Mouse (Mus musculus) liver, embryonic 15.5 days (tissue): ENCODE measurements around the gene Akap13. TPM values are rescaled to one million over a fixed set of nuclear protein-coding genes. Genes with fewer than 3 reads are reported as not detected.
"Not testable (repeated sequence)": the region's sequence is repeated elsewhere in the genome, so short reads cannot be mapped to it uniquely, and the experiment has no call there.

Source experiments
- ATAC-seq: fragments of 200-750 bp; cut with Nextera tagmentation; 2 replicates; pipeline ENCODE4 v1.8.0; 2017; ENCODE audit warnings: moderate number of reproducible peaks, mild to moderate bottlenecking, moderate library complexity; ENCODE audit not compliant: insufficient read depth
- H3K27ac ChIP-seq: fragments of 300-500 bp; sonication (generic); replicated peaks from 2 replicates; pipeline ENCODE4 v1.5.1; 2015; ENCODE audit warnings: mild to moderate bottlenecking, inconsistent platforms
- H3K27me3 ChIP-seq: fragments of 300-500 bp; sonication (generic); 2 replicates; pipeline ENCODE4 v1.6.1; 2015; ENCODE audit warnings: mild to moderate bottlenecking, inconsistent platforms
- H3K36me3 ChIP-seq: fragments of 300-500 bp; sonication (generic); replicated peaks from 2 replicates; pipeline ENCODE4 v1.6.1; 2015; ENCODE audit warnings: moderate library complexity, mild to moderate bottlenecking, inconsistent platforms
- H3K4me1 ChIP-seq: fragments of 300-500 bp; sonication (generic); replicated peaks from 2 replicates; pipeline ENCODE4 v1.6.1; 2015; ENCODE audit warnings: inconsistent platforms
- H3K4me2 ChIP-seq: fragments of 300-500 bp; sonication (generic); 2 replicates; pipeline ENCODE4 v1.6.1; 2015; ENCODE audit warnings: moderate library complexity, mild to moderate bottlenecking, inconsistent platforms
- H3K4me3 ChIP-seq: fragments of 300-500 bp; sonication (generic); replicated peaks from 2 replicates; pipeline ENCODE4 v1.5.1; 2015; ENCODE audit warnings: mild to moderate bottlenecking, inconsistent platforms
- H3K9ac ChIP-seq: fragments of 300-500 bp; sonication (generic); 2 replicates; pipeline ENCODE4 v1.6.1; 2015; ENCODE audit warnings: moderate library complexity, mild to moderate bottlenecking, inconsistent platforms
- H3K9me3 ChIP-seq: fragments of 300-500 bp; sonication (generic); replicated peaks from 2 replicates; pipeline ENCODE4 v1.6.1; 2016; ENCODE audit warnings: inconsistent platforms
- WGBS: fragments of 180-500 bp; shearing (Covaris S2); methylation state at CpG from one replicate; pipeline ENCODE4 v1.1.7; 2015; ENCODE audit warnings: mixed read lengths; ENCODE audit not compliant: insufficient replicate concordance; 5-methylcytosine and 5-hydroxymethylcytosine counted together
- polyA plus RNA-seq: library from polyadenylated mRNA; unstranded; fragments of >200 nt; fragmentation: Nextera tagmentation; extraction: Ambion mirVana; gene quantifications from 2 replicates; pipeline ENCODE4 v1.2.1, GENCODE M21; 2015

Akap13 gene
- polyA plus RNA-seq, 1 experiment from 2014 or later: 39.6 TPM

GRCm38 (mm10) chr7:75787371-75787770, 332.0 kb downstream of the Akap13 start:
- no peak overlapping the region for H3K9ac ChIP-seq
- no peak overlapping the region for H3K4me2 ChIP-seq
- ATAC-seq: no peak
- H3K27ac ChIP-seq: no peak overlapping the region
- no peaks in the 10 kb centered on the region for H3K27me3 ChIP-seq
- H3K4me3 ChIP-seq: no peak overlapping the region
- peaks cover 35% of the 10 kb centered on the region for H3K4me1 ChIP-seq
- H3K36me3 ChIP-seq: no peaks in the 10 kb centered on the region
- WGBS: 8% methylated on average over 3 of the region's 3 CpGs
- H3K9me3 ChIP-seq: no peaks in the 10 kb centered on the region

DNA sequence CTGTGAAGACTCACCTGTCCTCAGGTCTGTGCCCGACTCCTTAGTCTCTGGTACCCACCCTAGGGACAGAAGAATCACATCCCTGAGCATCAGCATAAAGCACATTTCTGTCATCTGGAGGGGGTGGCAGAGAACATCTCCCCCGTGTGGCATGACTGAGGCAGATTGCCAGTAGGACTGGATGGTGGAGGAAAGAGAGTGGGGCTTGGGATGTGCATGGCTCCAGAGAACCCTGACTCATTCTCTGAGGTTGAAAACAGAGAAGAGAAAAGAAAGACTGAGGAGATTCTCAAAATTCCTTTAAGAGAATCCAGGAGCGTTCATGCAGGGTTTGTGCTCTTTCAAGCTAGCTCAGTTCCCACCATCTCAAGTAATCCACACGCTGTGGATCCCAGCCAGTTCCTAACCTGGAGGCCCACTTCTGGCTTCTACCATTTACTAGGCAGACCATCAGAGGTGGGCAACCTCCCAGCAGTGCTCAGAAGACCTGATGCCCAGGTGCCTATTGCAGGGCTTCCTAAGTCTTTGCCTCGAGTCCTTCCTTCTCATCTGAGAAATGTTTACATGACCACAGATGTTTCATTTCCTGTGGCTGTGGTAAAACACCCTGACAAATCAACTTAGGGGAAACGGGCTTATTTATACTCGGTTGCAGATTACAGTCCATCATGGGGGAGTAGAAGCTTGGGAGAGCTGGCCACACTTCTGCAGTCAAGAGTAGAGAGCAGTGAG, 332.9 kb downstream of the Akap13 start:
- not testable (repeated sequence) for H3K9me3 ChIP-seq, H3K4me3 ChIP-seq, H3K27ac ChIP-seq, H3K36me3 ChIP-seq, H3K9ac ChIP-seq, H3K4me2 ChIP-seq, H3K27me3 ChIP-seq
- 48% methylated on average over 4 of the region's 7 CpGs for WGBS
- peaks cover 28% of the 10 kb centered on the region for H3K4me1 ChIP-seq
- ATAC-seq: peak; percentile 13; the same call in 1 of the 2 replicates

GRCm38 (mm10) chr7:75788801-75789135, 333.4 kb downstream of the Akap13 start:
- H3K36me3 ChIP-seq, H3K4me3 ChIP-seq, H3K27me3 ChIP-seq, H3K27ac ChIP-seq, H3K4me2 ChIP-seq, H3K9ac ChIP-seq, H3K9me3 ChIP-seq: not testable (repeated sequence)
- peaks cover 29% of the 10 kb centered on the region for H3K4me1 ChIP-seq
- ATAC-seq: peak; percentile 34; the same call in 1 of the 2 replicates
- WGBS: 27% methylated on average over 3 of the region's 3 CpGs

DNA sequence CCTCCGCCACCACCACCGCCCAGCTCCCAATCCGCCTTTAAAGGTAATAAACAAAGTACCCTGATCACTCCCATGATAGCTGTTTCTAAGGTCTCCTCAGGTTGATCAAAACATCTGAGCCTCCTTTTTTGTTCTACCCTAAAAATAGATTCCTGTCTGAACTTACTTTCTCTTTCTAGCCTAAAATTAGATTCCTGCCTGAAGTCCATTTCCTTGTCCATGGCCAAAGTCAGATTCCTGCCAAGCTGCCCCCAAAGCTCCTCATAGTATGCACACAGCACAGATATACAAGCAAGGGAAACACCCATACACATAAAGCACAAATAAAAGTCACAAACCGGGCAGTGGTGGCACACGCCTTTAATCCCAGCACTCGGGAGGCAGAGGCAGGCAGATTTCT, 334.4 kb downstream of the Akap13 start:
- ATAC-seq: no peak
- no peak overlapping the region for H3K9ac ChIP-seq
- no peaks in the 10 kb centered on the region for H3K36me3 ChIP-seq
- H3K4me3 ChIP-seq: no peak overlapping the region
- no peaks in the 10 kb centered on the region for H3K9me3 ChIP-seq
- 80% methylated on average over 6 of the region's 6 CpGs for WGBS
- no peaks in the 10 kb centered on the region for H3K27me3 ChIP-seq
- H3K4me1 ChIP-seq: peaks cover 37% of the 10 kb centered on the region
- no peak overlapping the region for H3K27ac ChIP-seq
- H3K4me2 ChIP-seq: no peak overlapping the region

- H3K27ac ChIP-seq, H3K27me3 ChIP-seq, H3K9me3 ChIP-seq, H3K36me3 ChIP-seq, ATAC-seq, H3K4me3 ChIP-seq, H3K9ac ChIP-seq, H3K4me2 ChIP-seq: not testable (repeated sequence)
- 61% methylated on average over 13 of the region's 13 CpGs for WGBS
- H3K4me1 ChIP-seq: peaks cover 38% of the 10 kb centered on the region
These were observed 335.9 kb downstream of the Akap13 start for GRCm38 (mm10) chr7:75791092-75791837.

DNA sequence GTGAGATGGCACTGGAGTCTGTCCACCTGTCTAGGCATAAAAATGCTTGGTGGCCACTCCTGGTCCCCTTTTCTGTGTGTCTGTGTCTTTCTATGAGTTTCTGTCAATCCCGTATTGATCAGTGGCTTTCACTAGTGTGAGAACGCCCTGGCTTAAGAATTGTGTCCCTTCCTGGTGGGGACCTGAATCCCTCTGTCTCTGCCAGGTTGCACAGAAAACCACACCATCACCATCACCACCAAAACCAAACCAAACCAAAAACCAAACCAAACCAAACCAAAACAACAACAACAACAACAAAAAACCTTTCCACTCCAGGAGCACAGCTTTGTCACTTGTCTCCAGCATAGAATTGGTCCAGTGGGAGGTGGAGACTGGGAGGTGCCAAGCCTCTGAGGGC, 337.8 kb downstream of the Akap13 start:
- no peaks in the 10 kb centered on the region for H3K36me3 ChIP-seq
- no peak overlapping the region for H3K4me3 ChIP-seq
- H3K9ac ChIP-seq: no peak overlapping the region
- no peak for ATAC-seq
- H3K27me3 ChIP-seq: no peaks in the 10 kb centered on the region
- peaks cover 30% of the 10 kb centered on the region for H3K4me1 ChIP-seq
- no peak overlapping the region for H3K4me2 ChIP-seq
- H3K9me3 ChIP-seq: no peaks in the 10 kb centered on the region
- no peak overlapping the region for H3K27ac ChIP-seq
- 64% methylated on average over 2 of the region's 2 CpGs for WGBS

- no peak overlapping the region for H3K4me3 ChIP-seq
- peaks cover 26% of the 10 kb centered on the region for H3K4me1 ChIP-seq
- peak overlapping the region; percentile 2; the same call in 1 of the 2 replicates for H3K27ac ChIP-seq
- H3K36me3 ChIP-seq: no peaks in the 10 kb centered on the region
- no peaks in the 10 kb centered on the region for H3K9me3 ChIP-seq
- H3K27me3 ChIP-seq: no peaks in the 10 kb centered on the region
- WGBS: 24% methylated on average over 3 of the region's 3 CpGs
- ATAC-seq: no peak
- no peak overlapping the region for H3K4me2 ChIP-seq
- H3K9ac ChIP-seq: no peak overlapping the region
These were observed 338.5 kb downstream of the Akap13 start for GRCm38 (mm10) chr7:75793654-75794335.

- no peaks in the 10 kb centered on the region for H3K27me3 ChIP-seq
- no peaks in the 10 kb centered on the region for H3K9me3 ChIP-seq
- H3K36me3 ChIP-seq: no peaks in the 10 kb centered on the region
- no peak overlapping the region for H3K4me3 ChIP-seq
- WGBS: 65% methylated on average over 8 of the region's 8 CpGs
- no peak overlapping the region for H3K4me2 ChIP-seq
- H3K27ac ChIP-seq: no peak overlapping the region
- no peak for ATAC-seq
- H3K9ac ChIP-seq: no peak overlapping the region
- H3K4me1 ChIP-seq: peaks cover 25% of the 10 kb centered on the region
These were observed 339.8 kb downstream of the Akap13 start for GRCm38 (mm10) chr7:75795106-75795505.

DNA sequence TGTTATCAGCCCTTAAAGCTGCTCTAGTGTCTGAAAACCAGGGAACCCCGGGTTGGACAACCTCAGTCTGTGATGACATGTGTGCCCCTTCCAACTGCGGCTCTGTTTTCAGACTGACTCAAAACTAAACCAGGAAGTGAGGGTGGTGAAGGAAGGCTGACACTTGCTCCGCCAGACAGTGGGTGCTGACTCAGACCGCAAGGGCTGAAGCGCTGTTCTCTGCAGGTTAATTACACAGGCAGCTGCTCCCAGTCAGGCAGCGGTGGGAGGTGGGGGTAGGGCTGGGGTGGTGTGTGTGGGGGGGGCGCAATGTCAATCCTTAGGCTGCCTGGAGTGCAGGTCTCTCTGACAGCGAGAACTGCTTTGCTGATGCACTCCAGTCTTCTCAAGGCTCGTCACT, 341.1 kb downstream of the Akap13 start:
- H3K27ac ChIP-seq: no peak overlapping the region
- peak overlapping the region; percentile 42 for H3K4me2 ChIP-seq
- peaks cover 20% of the 10 kb centered on the region for H3K4me1 ChIP-seq
- H3K4me3 ChIP-seq: no peak overlapping the region
- H3K36me3 ChIP-seq: no peaks in the 10 kb centered on the region
- no peaks in the 10 kb centered on the region for H3K27me3 ChIP-seq
- whole genome bisulfite sequencing: 10% methylated on average over 9 of the region's 9 CpGs
- ATAC-seq: no peak
- H3K9me3 ChIP-seq: no peaks in the 10 kb centered on the region
- no peak overlapping the region for H3K9ac ChIP-seq

- no peak overlapping the region for H3K4me3 ChIP-seq
- no peaks in the 10 kb centered on the region for H3K9me3 ChIP-seq
- no peak overlapping the region for H3K27ac ChIP-seq
- ATAC-seq: no peak
- 57% methylated on average over 4 of the region's 4 CpGs for WGBS
- H3K27me3 ChIP-seq: no peaks in the 10 kb centered on the region
- no peak overlapping the region for H3K4me2 ChIP-seq
- H3K36me3 ChIP-seq: no peaks in the 10 kb centered on the region
- peaks cover 10% of the 10 kb centered on the region; the same call in 1 of the 2 replicates for H3K4me1 ChIP-seq
- no peak overlapping the region for H3K9ac ChIP-seq
These were observed 345.2 kb downstream of the Akap13 start for GRCm38 (mm10) chr7:75800530-75800929.

DNA sequence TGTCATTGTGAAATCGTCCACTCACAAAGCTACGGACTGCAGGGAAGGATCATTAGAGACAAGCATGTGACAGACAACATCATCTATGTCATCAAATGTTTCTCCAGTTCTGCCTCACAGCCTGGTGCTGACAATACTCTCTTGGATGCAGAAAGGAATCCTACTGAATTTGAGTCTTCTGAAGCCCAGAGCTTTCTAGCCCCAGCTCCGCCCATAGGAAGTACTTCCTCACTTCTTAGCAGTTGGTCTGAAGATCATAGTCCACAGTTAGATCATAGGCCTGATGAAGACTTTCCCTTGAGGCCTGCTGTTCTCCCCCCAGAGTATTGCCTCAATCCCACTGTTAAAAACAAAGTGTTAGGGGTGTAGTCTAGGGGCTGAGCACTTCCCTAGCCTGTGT, 345.7 kb downstream of the Akap13 start:
- H3K36me3 ChIP-seq: no peaks in the 10 kb centered on the region
- H3K4me2 ChIP-seq: no peak overlapping the region
- H3K4me1 ChIP-seq: peaks cover 13% of the 10 kb centered on the region
- ATAC-seq: no peak
- H3K9me3 ChIP-seq: no peaks in the 10 kb centered on the region
- H3K4me3 ChIP-seq: no peak overlapping the region
- WGBS: 84% methylated on average over 3 of the region's 3 CpGs
- H3K27ac ChIP-seq: no peak overlapping the region
- no peak overlapping the region for H3K9ac ChIP-seq
- H3K27me3 ChIP-seq: no peaks in the 10 kb centered on the region
